Mouse (Mus musculus) kidney, adult 2 months (tissue): ENCODE results near the gene Rdh16.
"Not testable (repeated sequence)": the region's sequence is repeated elsewhere in the genome, so short reads cannot be mapped to it uniquely, and the experiment has no call there.

Source experiments
- CTCF ChIP-seq: fragments of 200-500 bp; conservative IDR thresholded peaks from 2 replicates; pipeline ENCODE4 v1.5.1; 2011; ENCODE audit warnings: low read depth, mild to moderate bottlenecking, control low read depth, low read length, moderate library complexity, mixed read lengths; ENCODE audit not compliant: insufficient read depth, insufficient read length
- POLR2A ChIP-seq: fragments of 200-500 bp; IDR thresholded peaks from one replicate; pipeline ENCODE4 v1.6.1; 2011; ENCODE audit warnings: low read depth, low read length, control low read depth

DNA sequence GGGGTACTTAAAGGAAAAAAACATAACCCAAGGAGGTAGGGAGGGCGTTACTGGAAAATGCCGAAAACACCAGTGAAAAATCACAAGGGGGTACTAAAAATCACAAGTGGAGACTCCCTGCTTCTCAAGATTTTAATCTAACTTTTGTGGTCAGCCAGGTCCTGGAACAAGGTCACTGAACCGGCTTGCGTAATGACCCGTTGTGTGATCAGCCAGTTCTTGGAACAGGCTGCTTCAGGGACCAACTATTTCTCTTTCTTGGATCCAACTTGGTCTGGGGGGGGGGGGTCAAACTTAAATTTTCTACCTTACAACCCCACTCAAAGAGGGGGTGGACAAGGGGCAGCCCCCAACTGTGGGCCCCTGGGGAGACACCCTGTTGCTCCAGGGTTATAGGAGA lies 36.8 kb downstream of the Rdh16 start:
- not testable (repeated sequence) for TF ChIP-seq POLR2A, CTCF
